ENCODE assay signal across 13 mouse cellular contexts in genomic region chr15:100144854-100145824, GRCm38 (mm10).
DNase-seq lines count a peak whose midpoint lies in the region; ATAC-seq lines count a peak whose summit lies in the region.
"Had no signal": no experiment of that assay in that cellular context is flagged by ENCODE, and none has a peak within 500 bp of the region (broad histone marks: within the 10 kb centered on the region; RNA-seq: fewer than 3 reads in every experiment).

No protein-coding gene starts in this region.

- 66% methylated on average over 15 of the region's 15 CpGs for WGBS in heart, embryonic 14.5 days
- WGBS in liver, embryonic 16.5 days (ENCODE audit: insufficient replicate concordance): 64% methylated on average over 15 of the region's 15 CpGs
- 47% methylated on average over 15 of the region's 15 CpGs for WGBS in neural tube, embryonic 14.5 days

- no peaks in the 10 kb centered on the region for H3K27me3 ChIP-seq in heart, embryonic 14.5 days (ENCODE audit: control insufficient read depth, insufficient read depth, low read length)
- no peaks in the 10 kb centered on the region for H3K27me3 ChIP-seq in liver, embryonic 16.5 days (ENCODE audit: control insufficient read depth, insufficient read depth, low read depth, low read length)
- no peaks in the 10 kb centered on the region for H3K27me3 ChIP-seq in neural tube, embryonic 14.5 days (ENCODE audit: control insufficient read depth, insufficient read depth, low read length)
- H3K27me3 ChIP-seq: limb, embryonic 13.5 days; Patski had no signal

- DNase-seq in heart, postnatal 4 days: no peak
- no peak for DNase-seq in liver
- DNase-seq in adipocyte (ENCODE audit: low spot score): peak; percentile 65
- no peak for DNase-seq in urinary bladder, adult 2 months (ENCODE audit: low spot score)
- DNase-seq: kidney, adult 18-20 months had no signal

- peaks cover 10% of the 10 kb centered on the region for H3K36me3 ChIP-seq in heart, embryonic 14.5 days (ENCODE audit: control insufficient read depth, insufficient read depth, low read length)
- H3K36me3 ChIP-seq in liver, embryonic 16.5 days (ENCODE audit: control insufficient read depth, insufficient read depth): 0 out of 2 replicates have a peak, but pooled peaks cover 4% of the 10 kb centered on the region
- H3K36me3 ChIP-seq in neural tube, embryonic 14.5 days (ENCODE audit: control insufficient read depth, insufficient read depth, low read length): no peaks in the 10 kb centered on the region

- peaks cover 10 to 23% of the 10 kb centered on the region in 2 experiments for H3K4me1 ChIP-seq in heart, embryonic 14.5 days (ENCODE audit: control insufficient read depth in 2 of 2, insufficient read depth in 2 of 2, low read length in 2 of 2)
- H3K4me1 ChIP-seq in liver, embryonic 16.5 days (ENCODE audit: control insufficient read depth, low read depth, low read length): no peaks in the 10 kb centered on the region; the same call in 1 of the 2 replicates
- peaks cover 7% of the 10 kb centered on the region; the same call in 1 of the 2 replicates for H3K4me1 ChIP-seq in neural tube, embryonic 14.5 days (ENCODE audit: control insufficient read depth, insufficient read depth, low read length)

- H3K4me2 ChIP-seq in heart, embryonic 14.5 days (ENCODE audit: low read length): no peak overlapping the region
- no peak overlapping the region for H3K4me2 ChIP-seq in liver, embryonic 16.5 days (ENCODE audit: low read depth, low read length)
- H3K4me2 ChIP-seq in neural tube, embryonic 14.5 days (ENCODE audit: low read depth, low read length): no peak overlapping the region
- H3K4me2 ChIP-seq: limb, embryonic 13.5 days had no signal

- no peaks in the 10 kb centered on the region for H3K9me3 ChIP-seq in heart, embryonic 14.5 days (ENCODE audit: control insufficient read depth, low read length)
- H3K9me3 ChIP-seq in liver, embryonic 16.5 days (replicated peaks; ENCODE audit: control insufficient read depth, low read length): no peaks in the 10 kb centered on the region
- H3K9me3 ChIP-seq in neural tube, embryonic 14.5 days (ENCODE audit: control insufficient read depth, low read length): no peaks in the 10 kb centered on the region
- H3K9me3 ChIP-seq: limb, embryonic 13.5 days had no signal

- ATAC-seq in heart, embryonic 14.5 days (ENCODE audit: insufficient number of reproducible peaks, insufficient read depth, low FRiP score, low read depth): no peak
- peak; percentile 76 for ATAC-seq in liver, embryonic 16.5 days (ENCODE audit: low read depth)
- ATAC-seq in neural tube, embryonic 14.5 days (ENCODE audit: low read depth): no peak
- no peak for ATAC-seq in megakaryocyte, adult 5-6 weeks (ENCODE audit: poor library complexity, severe bottlenecking)
- ATAC-seq: Patski had no signal

- no peak overlapping the region for H3K4me3 ChIP-seq in heart, embryonic 14.5 days (ENCODE audit: control insufficient read depth in 1 of 2, insufficient read depth in 1 of 2, low read depth in 1 of 2, low read length in 2 of 2)
- H3K4me3 ChIP-seq in liver, embryonic 16.5 days (ENCODE audit: low read depth, low read length): no peak overlapping the region
- no peak overlapping the region for H3K4me3 ChIP-seq in neural tube, embryonic 14.5 days (ENCODE audit: low read depth, low read length)
- H3K4me3 ChIP-seq: erythroblast, embryonic 14.5 days; limb, embryonic 13.5 days; myocyte had no signal

- H3K27ac ChIP-seq in heart, embryonic 14.5 days (replicated peaks in 1 of 2; ENCODE audit: control insufficient read depth in 1 of 2, insufficient read depth in 1 of 2, low read depth in 2 of 2, low read length in 2 of 2): peak overlapping the region; percentile 20 to 53; a peak in 3 of 4 replicates
- peak overlapping the region; percentile 17; the same call in 1 of the 2 replicates for H3K27ac ChIP-seq in liver, embryonic 16.5 days (ENCODE audit: low read length)
- 0 out of 2 replicates have a peak overlapping the region, but pooled peaks have one; percentile 6 for H3K27ac ChIP-seq in neural tube, embryonic 14.5 days (ENCODE audit: low read depth, low read length)
- H3K27ac ChIP-seq: limb, embryonic 13.5 days had no signal

- 0 out of 2 replicates have a peak overlapping the region, but pooled peaks have one; percentile 1 for H3K9ac ChIP-seq in heart, embryonic 14.5 days (ENCODE audit: low read length)
- H3K9ac ChIP-seq in liver, embryonic 16.5 days (ENCODE audit: low read depth, low read length): no peak overlapping the region
- H3K9ac ChIP-seq in neural tube, embryonic 14.5 days (replicated peaks; ENCODE audit: low read depth, low read length): no peak overlapping the region
- H3K9ac ChIP-seq: limb, embryonic 13.5 days had no signal
